Mouse (Mus musculus): ENCODE results near the gene Ctns. TPM values are rescaled to one million over a fixed set of nuclear protein-coding genes. Genes with fewer than 3 reads are reported as not detected.
A peak's percentile ranks its signal among the peaks of the same experiment; 100 is the strongest.

Ctns gene
- total and polyA plus RNA-seq, 3 experiments, result 4.8 to 5.9 (median 5.2) TPM

DNA sequence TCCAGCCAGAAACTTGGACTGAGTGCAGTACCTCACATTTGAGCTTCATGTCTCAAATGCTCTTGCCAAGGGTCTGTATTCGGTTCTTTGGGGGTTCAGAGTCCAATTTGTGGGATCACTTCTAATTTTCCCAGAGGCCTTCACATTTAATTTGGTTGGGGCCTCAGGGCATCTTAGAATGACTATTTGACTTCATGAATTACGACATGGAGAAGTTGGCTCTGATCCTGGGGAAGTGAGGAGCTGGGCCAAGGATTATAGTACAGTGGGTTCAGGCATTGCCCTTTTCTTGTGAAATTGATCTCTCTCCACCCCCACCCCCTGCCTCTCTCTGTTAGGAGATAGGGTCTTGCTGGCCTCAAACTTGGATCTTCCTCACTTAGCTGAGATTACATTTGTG is 2.2 kb upstream of the Ctns start:
- Histone ChIP-seq H3K36me3 (replicated peaks in 1 of 2; ENCODE audit: control insufficient read depth in 1 of 2, insufficient read depth in 1 of 2, low read length in 1 of 2) (no peaks in the 10 kb centered on the region), H3K9me3 (replicated peaks; ENCODE audit: low read length) (no peaks in the 10 kb centered on the region), H3K9ac (ENCODE audit: insufficient read depth, low read depth) (no peak overlapping the region), H3K4me2 (ENCODE audit: insufficient read depth, low read depth, poor library complexity, severe bottlenecking) (no peak overlapping the region), H3K27me3 (replicated peaks) (peaks cover 2% of the 10 kb centered on the region), H3K4me3 (replicated peaks in 1 of 3; ENCODE audit: low read depth in 2 of 3, low read length in 2 of 3, poor library complexity in 1 of 3) (no peak overlapping the region), H3K79me2 (replicated peaks; ENCODE audit: control insufficient read depth, extremely low read depth, insufficient read depth, poor library complexity, severe bottlenecking) (no peaks in the 10 kb centered on the region), H3K4me1 (ENCODE audit: control insufficient read depth in 1 of 2, insufficient read depth in 2 of 2) (peaks cover 6 to 25% of the 10 kb centered on the region in 2 experiments; a peak in 3 of 4 replicates), H3K27ac (ENCODE audit: insufficient read depth, low read depth) (no peak overlapping the region)
- in situ Hi-C loops (cut with MboI; ENCODE audit: low pct_ligation_motif_present, low pct_unique_long_range_greater_than_20kb, low sequenced_read_pairs) (no loop called here), dilution Hi-C loops (cut with MboI; ENCODE audit: extremely low pct_ligation_motif_present, extremely low pct_unique_long_range_greater_than_20kb, low sequenced_read_pairs) (no loop called here)
- DNase-seq (ENCODE audit: extremely low read depth), result no peak
- no peak for TF ChIP-seq ZC3H11A (IDR thresholded peaks at IDR 0.05; ENCODE audit: low read depth, low read length)
- TF ChIP-seq BHLHE40 (IDR thresholded peaks at IDR 0.05; ENCODE audit: low read depth, low read length), result no peak
- TF ChIP-seq USF1 (IDR thresholded peaks at IDR 0.05; ENCODE audit: low read depth, low read length), result no peak
- no peak for TF ChIP-seq HCFC1 (IDR thresholded peaks at IDR 0.05; ENCODE audit: low read depth, low read length)
- TF ChIP-seq RAD21 (IDR thresholded peaks at IDR 0.05; ENCODE audit: low read depth, low read length), result no peak
- no peak for TF ChIP-seq POLR2AphosphoS2 (IDR thresholded peaks at IDR 0.05; ENCODE audit: low read depth, low read length)
- no peak for TF ChIP-seq ELF1 (IDR thresholded peaks at IDR 0.05; ENCODE audit: low read depth, low read length)
- no peak for TF ChIP-seq USF2 (conservative IDR thresholded peaks at IDR 0.05; ENCODE audit: low read depth, low read length)

DNA sequence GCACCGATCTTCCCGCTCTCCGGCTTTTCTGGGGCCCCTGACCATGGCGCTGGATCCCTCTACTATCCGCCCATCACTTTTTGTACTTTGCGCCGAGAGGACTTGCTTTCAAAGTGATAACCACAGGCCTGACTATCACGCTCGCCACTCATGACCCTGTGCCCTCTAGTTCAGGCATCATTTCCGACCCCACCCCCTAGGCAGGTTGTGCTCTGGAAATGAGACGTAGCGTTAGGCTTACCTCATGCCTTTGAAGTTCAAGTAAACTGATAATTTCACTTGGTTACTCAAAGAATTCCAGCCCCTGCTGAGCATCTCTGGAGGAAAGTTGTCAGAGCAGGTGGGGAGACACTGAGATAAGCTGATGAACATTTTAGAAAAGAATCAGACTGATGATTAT is 1.0 kb upstream of the Ctns start:
- Histone ChIP-seq H3K9me3 (replicated peaks; ENCODE audit: low read length) (no peaks in the 10 kb centered on the region), H3K27me3 (replicated peaks) (peaks cover 2% of the 10 kb centered on the region), H3K36me3 (replicated peaks in 1 of 2; ENCODE audit: control insufficient read depth in 1 of 2, insufficient read depth in 1 of 2, low read length in 1 of 2) (peaks cover 0 to 7% of the 10 kb centered on the region in 2 experiments), H3K79me2 (replicated peaks; ENCODE audit: control insufficient read depth, extremely low read depth, insufficient read depth, poor library complexity, severe bottlenecking) (no peaks in the 10 kb centered on the region), H3K4me3 (replicated peaks in 1 of 3; ENCODE audit: low read depth in 2 of 3, low read length in 2 of 3, poor library complexity in 1 of 3) (peak overlapping the region; percentile 70 to 91 (median 79)), H3K9ac (ENCODE audit: insufficient read depth, low read depth) (peak overlapping the region; percentile 68), H3K4me1 (ENCODE audit: control insufficient read depth in 1 of 2, insufficient read depth in 2 of 2) (peaks cover 6 to 25% of the 10 kb centered on the region in 2 experiments; a peak in 3 of 4 replicates), H3K4me2 (ENCODE audit: insufficient read depth, low read depth, poor library complexity, severe bottlenecking) (peak overlapping the region; percentile 90), H3K27ac (ENCODE audit: insufficient read depth, low read depth) (no peak overlapping the region)
- TF ChIP-seq SMC3 (IDR thresholded peaks at IDR 0.05; ENCODE audit: low read depth, low read length) (no peak), BHLHE40 (IDR thresholded peaks at IDR 0.05; ENCODE audit: low read depth, low read length) (peak; percentile 61), ETS1 (conservative IDR thresholded peaks at IDR 0.05; ENCODE audit: low read depth, low read length) (0 out of 2 replicates have a peak, but pooled peaks have one; percentile 13)
- dilution Hi-C loops (cut with MboI; ENCODE audit: extremely low pct_ligation_motif_present, extremely low pct_unique_long_range_greater_than_20kb, low sequenced_read_pairs), result no loop called here
- in situ Hi-C loops (cut with MboI; ENCODE audit: low pct_ligation_motif_present, low pct_unique_long_range_greater_than_20kb, low sequenced_read_pairs), result no loop called here
- peak; percentile 44 for DNase-seq (ENCODE audit: extremely low read depth)

DNA sequence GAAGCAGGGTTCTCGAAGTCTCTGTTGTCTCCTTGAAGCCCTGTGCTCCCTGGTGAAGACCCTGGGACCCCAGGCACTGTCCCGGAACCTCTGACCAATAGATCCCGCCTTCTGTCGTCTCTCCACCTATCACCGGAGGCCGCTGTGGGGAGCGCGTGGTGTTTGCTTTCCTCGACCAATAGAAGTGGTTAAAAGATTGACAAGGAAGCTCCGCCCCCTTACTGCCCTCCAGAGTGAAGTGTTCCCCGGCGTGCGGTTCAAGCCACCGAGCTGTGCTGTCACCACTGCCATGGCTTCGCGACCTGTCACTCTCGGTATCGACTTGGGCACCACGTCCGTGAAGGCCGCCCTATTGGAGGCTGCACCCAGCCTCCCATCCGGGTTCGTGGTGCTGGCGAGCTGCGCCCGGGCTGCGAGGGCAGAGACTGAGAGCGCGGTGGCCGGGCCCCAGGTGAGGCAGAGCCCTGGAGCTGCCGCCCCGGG is 429 bp upstream of the Ctns start, which contains the start of gene Shpk:
Gene Shpk (plus strand): TSS at position 231 of the 483 bp plus-strand sequence.
- H3K27me3 ChIP-seq (replicated peaks), result peaks cover 2% of the 10 kb centered on the region
- dilution Hi-C loops (cut with MboI; ENCODE audit: extremely low pct_ligation_motif_present, extremely low pct_unique_long_range_greater_than_20kb, low sequenced_read_pairs), result no loop called here
- TF ChIP-seq CHD1 (IDR thresholded peaks at IDR 0.05; ENCODE audit: low read depth, low read length) (0 out of 2 replicates have a peak, but pooled peaks have one; percentile 30), USF2 (conservative IDR thresholded peaks at IDR 0.05; ENCODE audit: low read depth, low read length) (no peak), EP300 (IDR thresholded peaks at IDR 0.05; ENCODE audit: low read length) (no peak), ETS1 (conservative IDR thresholded peaks at IDR 0.05; ENCODE audit: low read depth, low read length) (no peak), E2F4 (IDR thresholded peaks at IDR 0.05; ENCODE audit: insufficient replicate concordance, low read depth, low read length) (0 out of 2 replicates have a peak, but pooled peaks have one; percentile 54), NRF1 (IDR thresholded peaks at IDR 0.05; ENCODE audit: low read depth, low read length) (peak; percentile 7; the same call in 1 of the 2 replicates), HCFC1 (IDR thresholded peaks at IDR 0.05; ENCODE audit: low read depth, low read length) (peak; percentile 58; the same call in 1 of the 2 replicates), ZNF384 (IDR thresholded peaks at IDR 0.05; ENCODE audit: low read depth, low read length) (no peak), MEF2A (IDR thresholded peaks at IDR 0.05; ENCODE audit: borderline replicate concordance, low read depth, low read length) (no peak), ZMIZ1 (IDR thresholded peaks at IDR 0.05; ENCODE audit: low read depth, low read length) (peak; percentile 38; the same call in 1 of the 2 replicates), BHLHE40 (IDR thresholded peaks at IDR 0.05; ENCODE audit: low read depth, low read length) (no peak), TCF12 (IDR thresholded peaks at IDR 0.05; ENCODE audit: low read depth, low read length) (no peak), RAD21 (IDR thresholded peaks at IDR 0.05; ENCODE audit: low read depth, low read length) (no peak), GABPA (IDR thresholded peaks at IDR 0.05; ENCODE audit: insufficient replicate concordance, low read depth, low read length) (no peak), MAZ (IDR thresholded peaks at IDR 0.05; ENCODE audit: low read depth, low read length) (no peak; the same call in 1 of the 2 replicates), POLR2A (IDR thresholded peaks at IDR 0.05; ENCODE audit: low read depth, low read length) (peak; percentile 65), RCOR1 (conservative IDR thresholded peaks at IDR 0.05; ENCODE audit: low read depth, low read length) (no peak), MYC (IDR thresholded peaks at IDR 0.05; ENCODE audit: low read depth, low read length) (peak; percentile 71; the same call in 1 of the 2 replicates), PAX5 (IDR thresholded peaks at IDR 0.05; ENCODE audit: low read length) (no peak)

More for the DNA sequence above, 429 bp upstream of the Ctns start, which contains the start of gene Shpk:
- Histone ChIP-seq H3K4me1 (ENCODE audit: control insufficient read depth in 1 of 2, insufficient read depth in 2 of 2) (peaks cover 6 to 25% of the 10 kb centered on the region in 2 experiments; a peak in 3 of 4 replicates), H3K27ac (ENCODE audit: insufficient read depth, low read depth) (no peak within 1 kb of the TSS), H3K9ac (ENCODE audit: insufficient read depth, low read depth) (peak within 1 kb of the TSS; percentile 76), H3K9me3 (replicated peaks; ENCODE audit: low read length) (no peaks in the 10 kb centered on the region), H3K4me2 (ENCODE audit: insufficient read depth, low read depth, poor library complexity, severe bottlenecking) (peak within 1 kb of the TSS; percentile 90), H3K79me2 (replicated peaks; ENCODE audit: control insufficient read depth, extremely low read depth, insufficient read depth, poor library complexity, severe bottlenecking) (no peaks in the 10 kb centered on the region), H3K4me3 (replicated peaks in 1 of 3; ENCODE audit: low read depth in 2 of 3, low read length in 2 of 3, poor library complexity in 1 of 3) (peak within 1 kb of the TSS; percentile 70 to 91 (median 79)), H3K36me3 (replicated peaks in 1 of 2; ENCODE audit: control insufficient read depth in 1 of 2, insufficient read depth in 1 of 2, low read length in 1 of 2) (peaks cover 0 to 7% of the 10 kb centered on the region in 2 experiments)
- peak; percentile 99 for DNase-seq (ENCODE audit: extremely low read depth)
- in situ Hi-C loops (cut with MboI; ENCODE audit: low pct_ligation_motif_present, low pct_unique_long_range_greater_than_20kb, low sequenced_read_pairs), result no loop called here

Data from CH12.LX (cell line).